Mouse (Mus musculus) retina, postnatal 1 day (tissue): ENCODE data around the gene Gipc3.
A peak's percentile ranks its signal among the peaks of the same experiment; 100 is the strongest.

Experiments
- DNase-seq: peaks from one replicate; pipeline ENCODE4 v3.0.0-alpha.2; 2012

Gene Gipc3

GRCm38 (mm10) chr10:81366477-81367206, 23.6 kb upstream of the Gipc3 start:
- no peak for DNase-seq

- DNase-seq, result peak; percentile 72
These were observed 22.8 kb upstream of the Gipc3 start, which contains the start of gene 4930404N11Rik for GRCm38 (mm10) chr10:81365672-81366476. 4930404N11Rik (minus strand) TSS chr10:81365816.

DNA sequence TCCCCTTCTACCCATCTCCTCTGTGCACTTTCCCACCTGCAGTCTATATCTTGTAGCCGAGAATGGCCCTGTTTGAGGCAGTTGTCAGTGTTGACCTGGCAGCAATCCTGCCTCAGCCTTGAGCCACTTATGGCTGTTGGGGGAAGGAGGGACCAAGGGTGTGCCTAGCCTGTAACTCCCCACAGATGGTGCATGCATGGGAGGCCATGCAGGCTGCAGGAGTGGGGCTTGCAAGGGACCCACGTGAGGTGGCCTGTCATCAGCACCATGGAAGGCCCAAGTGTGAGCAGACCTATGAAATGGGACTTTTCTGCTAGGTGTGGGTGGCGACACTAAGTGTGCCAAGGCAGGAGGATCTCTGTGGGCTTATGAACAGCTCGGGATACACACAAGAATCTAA, 22.0 kb upstream of the Gipc3 start:
- DNase-seq, result no peak

DNA sequence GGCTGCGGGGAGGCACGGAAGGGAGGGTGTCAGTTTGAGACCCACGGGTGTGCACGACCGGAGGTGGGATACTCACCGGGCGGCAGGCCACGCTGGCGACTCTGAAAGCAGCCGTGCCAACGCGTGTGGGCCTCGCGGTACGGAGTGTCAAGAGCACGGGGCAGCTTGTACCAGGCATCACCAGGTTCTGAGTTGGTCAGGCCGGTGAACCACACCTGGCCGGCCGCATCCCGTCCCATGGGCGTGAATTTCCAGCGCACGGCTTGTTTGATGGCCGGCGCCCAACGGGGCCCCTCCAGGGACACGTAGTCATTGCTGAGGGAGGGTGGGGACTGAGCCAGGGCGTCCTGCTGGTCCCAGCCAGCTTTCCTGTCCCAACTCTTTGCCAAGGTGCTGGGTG, 21.6 kb upstream of the Gipc3 start:
- DNase-seq, result no peak

DNA sequence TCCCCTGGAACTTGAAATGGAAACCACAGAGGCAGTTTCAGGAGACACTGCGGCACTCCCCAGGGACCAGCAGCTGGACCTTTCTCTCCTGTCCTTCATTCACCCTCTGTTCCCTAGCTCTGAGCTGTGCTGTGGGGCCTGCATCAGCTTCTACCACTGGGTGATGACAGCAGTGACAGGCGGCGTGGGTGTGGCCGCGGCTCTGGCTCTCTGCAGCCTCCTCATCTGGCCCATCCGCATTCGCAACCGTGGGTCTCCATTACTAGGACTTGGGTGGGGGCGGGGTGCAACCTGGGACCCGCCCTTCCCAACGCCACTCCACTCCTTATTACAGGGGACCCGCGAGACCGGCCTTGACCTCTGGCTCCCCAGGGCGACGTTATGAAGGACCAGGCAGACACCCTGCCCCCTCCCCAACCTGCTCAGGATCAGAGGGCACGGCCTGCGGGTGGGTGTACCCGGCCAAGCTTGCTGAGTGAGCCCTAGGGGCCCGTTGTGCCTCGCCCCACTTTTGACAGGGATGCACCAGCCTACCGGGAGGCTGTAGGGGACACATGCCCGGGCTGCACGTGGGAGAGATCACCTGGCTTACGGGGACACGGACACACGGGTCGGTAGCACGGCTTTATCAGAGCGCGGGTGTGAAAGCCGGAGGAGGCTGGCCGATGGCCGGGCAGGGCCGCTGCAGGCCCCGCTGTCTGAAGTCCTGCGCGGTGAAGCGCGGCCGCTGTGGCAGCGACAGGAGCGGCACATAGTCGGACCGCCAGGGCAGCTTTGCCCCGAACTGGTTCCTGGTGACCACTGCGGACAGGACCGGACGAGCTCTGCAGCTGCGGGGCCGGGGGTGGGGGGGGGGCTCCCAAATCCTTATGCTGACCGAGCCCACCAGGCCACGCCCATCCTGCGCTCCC, 20.6 kb upstream of the Gipc3 start:
- DNase-seq, result no peak

GRCm38 (mm10) chr10:81362336-81362949, 19.4 kb upstream of the Gipc3 start:
- no peak for DNase-seq

GRCm38 (mm10) chr10:81360721-81361120, 17.7 kb upstream of the Gipc3 start:
- DNase-seq, result no peak

GRCm38 (mm10) chr10:81358841-81359240, 15.8 kb upstream of the Gipc3 start:
- no peak for DNase-seq

DNA sequence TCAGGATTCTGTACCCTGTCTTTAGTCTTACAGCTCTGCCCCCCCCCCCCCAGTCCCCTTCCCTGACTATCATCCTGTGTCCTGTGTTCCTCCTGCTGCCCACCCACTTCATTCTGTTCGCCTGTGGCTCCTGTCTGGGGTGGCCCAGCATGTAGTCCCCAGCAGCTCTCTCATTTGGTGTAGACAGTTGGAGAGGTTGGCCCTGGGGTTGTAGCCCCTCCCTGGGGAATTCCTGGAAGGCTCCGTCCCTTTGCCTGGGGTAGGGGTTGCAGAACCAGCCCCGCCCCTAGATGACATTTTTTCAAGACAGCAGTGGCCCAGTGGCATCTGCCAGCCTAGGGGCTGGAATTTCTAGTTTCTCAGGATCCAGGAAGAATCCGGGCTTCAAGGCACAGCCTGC, 15.1 kb upstream of the Gipc3 start:
- DNase-seq, result no peak

GRCm38 (mm10) chr10:81356991-81357844, 14.2 kb upstream of the Gipc3 start, which contains the start of gene Mfsd12:
Mfsd12 (plus strand) TSS chr10:81357491.
- peak; percentile 93 for DNase-seq

GRCm38 (mm10) chr10:81356352-81356990, 13.4 kb upstream of the Gipc3 start:
- DNase-seq, result no peak

DNA sequence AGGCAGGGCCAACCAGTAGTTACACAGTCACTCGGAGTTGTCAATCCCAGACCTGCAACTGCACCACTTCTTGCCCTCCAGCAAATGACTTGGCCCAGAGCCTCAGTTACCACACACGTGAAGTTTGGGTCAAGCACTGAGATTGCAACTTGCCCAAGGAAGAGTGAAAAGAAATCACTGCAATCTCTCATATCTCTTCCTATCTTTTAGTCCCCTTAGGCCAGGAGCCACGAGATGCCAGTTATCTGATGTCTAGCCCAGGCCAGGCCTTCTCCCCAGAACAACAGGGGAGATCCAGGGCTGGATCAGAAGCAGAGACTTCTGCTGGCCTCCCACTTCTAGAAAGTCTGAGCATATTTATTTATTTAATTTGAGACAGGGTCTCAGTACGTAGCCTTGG, 12.5 kb upstream of the Gipc3 start:
- no peak for DNase-seq

GRCm38 (mm10) chr10:81354738-81355477, 11.8 kb upstream of the Gipc3 start:
- no peak for DNase-seq

- no peak for DNase-seq
These were observed 8.7 kb upstream of the Gipc3 start for GRCm38 (mm10) chr10:81351678-81352291.

DNA sequence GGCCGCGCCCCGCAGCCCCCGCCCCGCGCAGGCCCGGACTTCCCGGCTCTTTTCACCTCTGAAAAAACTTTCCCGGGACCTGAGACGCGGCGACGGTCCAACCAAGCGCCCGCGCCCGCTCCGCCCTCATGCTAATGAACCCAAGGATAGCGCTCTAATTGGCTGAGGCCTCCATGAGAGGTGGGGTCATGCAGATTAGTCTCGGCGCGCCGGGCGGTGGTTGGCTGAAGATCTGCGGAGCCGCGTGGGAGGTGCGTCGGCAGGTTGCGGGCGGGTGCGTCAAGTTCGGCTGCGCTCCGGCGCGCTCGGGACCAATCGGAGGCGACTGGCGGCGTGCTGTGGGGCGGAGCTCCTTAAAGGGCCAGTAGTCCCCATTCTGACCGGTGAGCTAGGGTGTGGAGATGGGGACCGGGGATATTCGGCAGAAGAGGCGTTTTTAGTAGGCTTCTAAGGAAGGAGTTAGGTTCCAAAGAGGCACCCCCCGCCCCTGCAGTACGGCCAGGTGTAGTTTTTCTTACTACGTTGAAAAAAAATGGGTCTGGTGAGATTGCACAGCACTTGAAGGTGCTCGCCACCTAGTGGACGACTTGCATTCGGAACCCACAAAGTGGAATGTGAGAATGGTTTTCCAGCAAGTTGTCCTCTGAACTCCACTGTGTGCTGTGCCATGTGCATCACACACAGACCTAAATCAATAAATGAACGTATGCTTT, 7.4 kb upstream of the Gipc3 start, which contains the start of gene Hmg20b:
Gene Hmg20b, minus strand, starts transcription at position 130 of the 713 bp plus-strand sequence.
- DNase-seq, result peak; percentile 100

- no peak for DNase-seq
These were observed 6.9 kb upstream of the Gipc3 start for GRCm38 (mm10) chr10:81349961-81350350.

DNA sequence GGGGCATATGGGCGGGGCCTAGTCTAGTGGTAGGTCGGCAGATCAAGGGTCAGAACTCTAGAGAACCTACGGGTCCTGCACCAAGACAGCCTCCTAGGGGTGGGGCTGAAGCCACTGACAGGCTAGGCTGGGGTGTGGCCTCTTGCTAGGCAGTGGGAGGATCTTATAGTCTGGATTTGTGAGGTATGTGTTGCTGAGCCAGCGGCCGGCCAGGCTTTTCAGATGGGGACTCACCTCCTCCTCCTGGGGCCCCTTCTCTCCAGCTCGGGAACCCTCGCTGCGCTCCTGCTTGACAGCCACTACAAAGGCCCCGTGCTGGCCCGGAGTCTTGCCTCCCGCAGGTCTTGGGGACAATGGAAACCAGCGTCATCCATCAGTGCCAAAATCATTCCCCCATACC, 6.1 kb upstream of the Gipc3 start:
- DNase-seq, result no peak

DNA sequence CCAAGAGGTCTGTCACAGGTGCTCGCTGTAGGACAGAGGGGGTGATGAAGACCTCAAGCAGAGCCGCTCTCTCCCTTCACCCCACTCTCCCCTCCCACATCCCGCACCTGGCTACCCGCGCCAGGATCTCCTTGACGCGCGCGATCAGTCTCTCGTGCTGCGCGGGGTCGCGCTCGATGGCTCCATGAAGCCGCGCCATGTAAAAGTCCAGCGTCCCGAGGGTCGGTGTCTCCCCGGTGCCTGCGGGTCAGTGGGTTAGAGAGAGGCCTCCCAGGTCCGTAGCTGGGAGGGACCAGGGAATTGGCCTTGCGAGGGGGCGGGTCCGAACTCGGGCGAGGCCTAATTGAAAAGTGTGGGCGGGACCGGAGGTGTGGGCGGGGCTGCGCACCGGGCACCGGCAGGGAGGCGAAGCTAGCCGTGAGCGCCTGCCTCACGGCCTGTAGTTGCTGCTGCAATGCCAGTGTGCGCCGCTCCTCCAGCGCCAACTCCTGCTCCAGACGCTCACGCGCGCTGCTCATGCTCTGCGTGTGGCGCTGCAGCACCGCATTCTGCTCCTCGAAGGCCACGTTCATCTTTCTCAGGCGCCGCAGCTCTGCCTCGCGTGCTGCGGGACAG, 3.5 kb upstream of the Gipc3 start:
- peak; percentile 81 for DNase-seq

DNA sequence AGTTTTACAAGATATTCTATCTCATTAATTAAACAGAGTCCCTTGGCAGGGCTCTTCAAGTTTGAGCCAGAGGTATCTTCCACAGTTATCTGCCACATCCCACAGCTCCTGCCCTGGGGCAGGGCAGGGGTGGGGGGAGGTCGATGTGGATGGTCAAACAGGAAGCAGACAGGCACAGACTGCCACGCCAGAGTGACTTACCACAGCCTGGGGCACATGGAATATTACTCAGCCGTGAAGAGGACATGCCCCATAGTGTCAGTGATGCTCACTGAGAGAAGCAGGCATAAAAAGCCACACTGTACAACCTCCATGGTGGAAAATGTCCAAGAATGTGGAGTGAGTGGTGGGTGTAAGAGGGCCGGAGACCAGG, 2.1 kb upstream of the Gipc3 start:
- DNase-seq, result no peak
